Mouse (Mus musculus) stomach, embryonic 15.5 days (tissue): ENCODE measurements around the gene Klf1. TPM values are rescaled to one million over a fixed set of nuclear protein-coding genes. Genes with fewer than 3 reads are reported as not detected.

Experiments used
- ATAC-seq: fragments of 200-750 bp; cut with Nextera tagmentation; 2 replicates; pipeline ENCODE4 v1.8.0; 2017; ENCODE audit warnings: low read depth, moderate number of reproducible peaks, moderate TSS enrichment; ENCODE audit not compliant: insufficient read depth, low FRiP score
- H3K27ac ChIP-seq: fragments of 300-500 bp; sonication (generic); 2 replicates; pipeline ENCODE4 v1.5.1; 2015; ENCODE audit warnings: mild to moderate bottlenecking, inconsistent platforms
- H3K27me3 ChIP-seq: fragments of 300-500 bp; sonication (generic); replicated peaks from 2 replicates; pipeline ENCODE4 v1.6.1; 2015; ENCODE audit warnings: inconsistent platforms
- H3K36me3 ChIP-seq: fragments of 300-500 bp; sonication (generic); 2 replicates; pipeline ENCODE4 v1.6.1; 2015; ENCODE audit warnings: inconsistent platforms
- H3K4me1 ChIP-seq: fragments of 300-500 bp; sonication (generic); 2 replicates; pipeline ENCODE4 v1.6.1; 2015; ENCODE audit warnings: inconsistent platforms
- H3K4me2 ChIP-seq: fragments of 300-500 bp; sonication (generic); 2 replicates; pipeline ENCODE4 v1.6.1; 2015; ENCODE audit warnings: mild to moderate bottlenecking, inconsistent platforms
- H3K4me3 ChIP-seq: fragments of 300-500 bp; sonication (generic); replicated peaks from 2 replicates; pipeline ENCODE4 v1.5.1; 2015; ENCODE audit warnings: inconsistent platforms
- H3K9ac ChIP-seq: fragments of 300-500 bp; sonication (generic); 2 replicates; pipeline ENCODE4 v1.6.1; 2015; ENCODE audit warnings: inconsistent platforms
- H3K9me3 ChIP-seq: fragments of 300-500 bp; sonication (generic); 2 replicates; pipeline ENCODE4 v1.6.1; 2016; ENCODE audit warnings: inconsistent platforms
- WGBS: fragments of 180-500 bp; shearing (Covaris S2); methylation state at CpG from one replicate; pipeline ENCODE4 v1.1.7; 2015; 5-methylcytosine and 5-hydroxymethylcytosine counted together
- polyA plus RNA-seq: library from polyadenylated mRNA; unstranded; fragments of >200 nt; fragmentation: Nextera tagmentation; extraction: Ambion mirVana; gene quantifications from 2 replicates; pipeline ENCODE4 v1.2.1, GENCODE M21; 2015

The Klf1 gene
- polyA plus RNA-seq, 1 experiment from 2014 or later: 39.3 TPM

- WGBS: 87% methylated on average over 15 of the region's 15 CpGs
- H3K9me3 ChIP-seq: peaks cover 3% of the 10 kb centered on the region; the same call in 1 of the 2 replicates
- no peaks in the 10 kb centered on the region; the same call in 1 of the 2 replicates for H3K27me3 ChIP-seq
- ATAC-seq: no peak
- H3K9ac ChIP-seq: no peak overlapping the region
- H3K27ac ChIP-seq: no peak overlapping the region
- no peak overlapping the region for H3K4me2 ChIP-seq
- H3K4me3 ChIP-seq: no peak overlapping the region
- H3K36me3 ChIP-seq: no peaks in the 10 kb centered on the region
- H3K4me1 ChIP-seq: no peaks in the 10 kb centered on the region
Measured at GRCm38 (mm10) chr8:84918646-84919045, 16.9 kb downstream of the Klf1 start.

- no peak overlapping the region for H3K27ac ChIP-seq
- no peak for ATAC-seq
Measured at GRCm38 (mm10) chr8:84921596-84921995, 19.9 kb downstream of the Klf1 start.

DNA sequence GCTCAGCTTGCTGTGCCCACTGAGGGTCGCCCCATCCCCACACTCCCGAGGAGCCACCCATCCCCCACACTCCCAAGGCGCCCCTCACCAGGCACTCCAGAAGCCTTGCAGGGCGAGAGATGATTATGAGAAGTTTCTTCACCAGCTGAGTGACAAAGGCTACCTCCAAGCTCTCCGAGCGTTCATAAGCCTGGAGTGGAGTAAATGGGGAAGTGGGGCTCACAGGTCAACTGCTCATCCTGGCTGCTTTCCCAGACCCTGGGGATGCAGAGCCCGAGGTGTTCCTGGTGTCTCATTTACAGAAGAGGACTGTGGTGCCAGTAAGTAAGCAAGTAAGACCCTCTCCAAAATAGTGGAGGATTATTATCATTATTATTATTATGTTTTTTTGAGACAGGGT is 23.8 kb downstream of the Klf1 start:
- Histone ChIP-seq H3K4me1 (0 out of 2 replicates have a peak, but pooled peaks cover 7% of the 10 kb centered on the region), H3K9ac (no peak overlapping the region), H3K4me3 (no peak overlapping the region), H3K4me2 (no peak overlapping the region), H3K9me3 (no peaks in the 10 kb centered on the region), H3K27me3 (peaks cover 21% of the 10 kb centered on the region), H3K36me3 (no peaks in the 10 kb centered on the region), H3K27ac (no peak overlapping the region)
- 64% methylated on average over 7 of the region's 7 CpGs for WGBS
- no peak for ATAC-seq

More at GRCm38 (mm10) chr8:84921596-84921995, 19.9 kb downstream of the Klf1 start:
- Histone ChIP-seq H3K4me3 (no peak overlapping the region), H3K4me1 (no peaks in the 10 kb centered on the region), H3K4me2 (no peak overlapping the region), H3K9me3 (no peaks in the 10 kb centered on the region), H3K9ac (no peak overlapping the region), H3K36me3 (no peaks in the 10 kb centered on the region), H3K27me3 (no peaks in the 10 kb centered on the region; the same call in 1 of the 2 replicates)
- WGBS: 65% methylated on average over 2 of the region's 2 CpGs

- Histone ChIP-seq H3K4me3 (no peak overlapping the region), H3K4me2 (no peak overlapping the region), H3K36me3 (no peaks in the 10 kb centered on the region), H3K4me1 (0 out of 2 replicates have a peak, but pooled peaks cover 7% of the 10 kb centered on the region), H3K27me3 (peaks cover 32% of the 10 kb centered on the region), H3K9ac (no peak overlapping the region), H3K9me3 (no peaks in the 10 kb centered on the region), H3K27ac (no peak overlapping the region)
- 86% methylated on average over 1 of the region's 1 CpGs for WGBS
- no peak for ATAC-seq
Measured at GRCm38 (mm10) chr8:84927513-84927912, 25.8 kb downstream of the Klf1 start.

- Histone ChIP-seq H3K36me3 (no peaks in the 10 kb centered on the region), H3K27me3 (peaks cover 33% of the 10 kb centered on the region), H3K27ac (no peak overlapping the region), H3K4me3 (peak overlapping the region; percentile 31), H3K4me2 (peak overlapping the region; percentile 70), H3K9me3 (no peaks in the 10 kb centered on the region), H3K9ac (no peak overlapping the region), H3K4me1 (0 out of 2 replicates have a peak, but pooled peaks cover 7% of the 10 kb centered on the region)
- ATAC-seq: peak; percentile 71; the same call in 1 of the 2 replicates
- 2% methylated on average over 50 of the region's 52 CpGs for WGBS
Measured at GRCm38 (mm10) chr8:84928456-84929306, 27.0 kb downstream of the Klf1 start.

- Histone ChIP-seq H3K36me3 (no peaks in the 10 kb centered on the region), H3K27me3 (peaks cover 52% of the 10 kb centered on the region)
- ATAC-seq: no peak
Measured at GRCm38 (mm10) chr8:84930582-84930981, 28.9 kb downstream of the Klf1 start.

DNA sequence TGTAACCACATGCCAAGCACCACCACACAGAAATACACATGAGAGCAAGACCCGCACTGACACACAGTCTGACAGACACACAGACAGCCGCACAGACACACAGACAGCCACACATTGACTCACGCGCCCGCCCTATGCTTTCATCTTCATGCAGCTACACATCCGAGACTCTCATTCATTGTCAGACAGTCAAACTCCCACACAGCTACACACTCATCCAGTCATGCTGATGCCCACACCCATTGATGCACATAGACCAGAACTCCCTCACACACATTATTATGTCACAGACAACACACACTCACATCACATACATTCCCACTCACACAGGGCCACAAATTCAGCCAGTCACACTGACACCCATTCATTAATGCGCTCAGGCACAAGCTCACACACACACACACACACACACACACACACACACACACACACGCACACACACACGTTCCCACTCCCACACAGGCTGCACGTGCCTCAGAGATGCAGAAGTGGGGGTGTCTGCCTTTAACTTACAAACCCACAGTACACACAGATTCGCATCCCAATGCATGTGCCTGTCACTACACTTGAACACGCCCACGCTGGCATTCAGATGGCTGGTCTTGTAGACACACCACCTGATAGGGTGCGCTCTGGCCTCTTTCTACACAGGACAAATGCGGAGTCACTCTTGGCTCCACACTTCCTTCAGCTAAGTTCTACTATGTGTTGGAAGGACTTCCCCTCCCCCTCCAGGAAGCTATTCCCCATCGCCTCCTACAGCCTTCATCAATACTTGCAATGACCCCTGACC is 32.2 kb downstream of the Klf1 start:
- Histone ChIP-seq H3K9me3 (no peaks in the 10 kb centered on the region), H3K4me2 (no peak overlapping the region), H3K4me1 (peaks cover 16% of the 10 kb centered on the region), H3K4me3 (no peak overlapping the region), H3K27ac (no peak overlapping the region), H3K9ac (no peak overlapping the region), H3K27me3 (peaks cover 71% of the 10 kb centered on the region), H3K36me3 (no peaks in the 10 kb centered on the region)
- WGBS: 76% methylated on average over 16 of the region's 16 CpGs
- no peak for ATAC-seq

More at GRCm38 (mm10) chr8:84930582-84930981, 28.9 kb downstream of the Klf1 start:
- Histone ChIP-seq H3K4me3 (no peak overlapping the region), H3K4me1 (0 out of 2 replicates have a peak, but pooled peaks cover 7% of the 10 kb centered on the region), H3K9ac (no peak overlapping the region), H3K4me2 (no peak overlapping the region), H3K27ac (no peak overlapping the region), H3K9me3 (no peaks in the 10 kb centered on the region)
- 84% methylated on average over 13 of the region's 13 CpGs for WGBS

- Histone ChIP-seq H3K36me3 (no peaks in the 10 kb centered on the region), H3K9ac (no peak overlapping the region), H3K9me3 (no peaks in the 10 kb centered on the region), H3K27me3 (peaks cover 62% of the 10 kb centered on the region), H3K4me1 (peaks cover 12% of the 10 kb centered on the region), H3K4me3 (no peak overlapping the region), H3K27ac (no peak overlapping the region), H3K4me2 (0 out of 2 replicates have a peak overlapping the region, but pooled peaks have one; percentile 1)
- ATAC-seq: no peak; the same call in 1 of the 2 replicates
- WGBS: 2% methylated on average over 15 of the region's 15 CpGs
Measured at GRCm38 (mm10) chr8:84934860-84935259, 33.1 kb downstream of the Klf1 start.

DNA sequence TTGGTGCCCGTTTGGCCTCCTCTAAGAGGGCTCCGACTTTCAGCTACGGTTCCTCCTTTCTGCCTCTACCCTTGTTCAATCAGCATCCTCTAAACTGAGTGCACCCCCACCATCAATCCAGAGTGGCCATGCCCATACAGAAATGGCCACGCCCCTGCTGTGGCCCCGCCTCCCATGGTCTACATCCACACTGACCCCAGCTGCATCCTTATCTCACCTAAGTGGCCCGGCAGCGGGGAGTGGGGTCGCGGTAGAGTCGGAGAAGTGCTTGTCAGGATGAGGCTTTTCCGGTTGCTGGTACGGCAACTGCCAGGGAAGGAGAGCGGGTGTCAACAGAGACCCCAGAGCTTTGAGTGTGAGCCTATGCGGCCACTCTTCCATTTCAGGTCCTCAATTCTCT is 33.8 kb downstream of the Klf1 start:
- Histone ChIP-seq H3K4me1 (peaks cover 12% of the 10 kb centered on the region), H3K27me3 (peaks cover 56% of the 10 kb centered on the region)
- 0 out of 2 replicates have a peak, but pooled peaks have one; percentile 4 for ATAC-seq

DNA sequence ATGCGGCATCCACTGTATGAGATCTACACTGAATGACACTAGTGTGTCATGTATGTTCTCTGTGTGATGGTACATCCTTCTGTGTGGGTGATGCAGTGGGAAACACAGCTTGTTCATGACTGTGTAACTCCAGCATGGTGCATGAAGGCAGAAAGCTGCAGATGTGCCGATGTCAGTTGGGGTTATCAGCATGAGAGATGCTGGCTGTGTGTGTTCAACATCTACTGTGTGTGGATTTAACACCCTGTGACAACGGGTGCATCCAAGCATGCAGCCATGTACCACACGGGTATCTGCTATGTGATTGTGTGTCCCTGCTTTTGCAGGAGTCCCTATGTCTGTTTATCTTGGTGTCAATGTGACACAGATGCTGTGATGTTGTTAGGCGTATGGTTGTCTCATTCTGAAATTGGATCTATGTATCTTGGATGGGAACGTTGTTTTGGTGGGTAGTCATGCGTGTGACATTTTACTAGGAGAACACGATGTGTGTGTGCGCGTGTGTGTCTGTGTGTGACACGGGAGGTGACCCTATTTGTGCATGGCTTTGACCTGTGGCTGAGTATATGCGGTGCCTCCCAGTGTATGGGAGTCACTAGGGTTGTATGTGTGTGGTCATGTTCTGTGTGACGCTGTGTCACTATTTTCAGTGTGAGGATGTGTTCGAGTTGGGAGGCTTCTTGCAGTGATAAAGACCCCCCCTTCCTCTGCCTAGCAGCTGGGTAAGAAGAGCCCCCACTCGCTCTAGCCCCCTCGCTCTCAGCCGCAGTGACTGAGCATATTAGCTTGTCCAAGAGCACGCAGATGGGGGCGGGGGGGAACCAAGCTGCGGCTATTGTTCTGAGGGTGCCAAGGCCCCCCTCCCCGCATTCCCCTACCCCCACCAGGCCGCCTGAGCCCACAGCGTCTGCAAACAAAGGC is 34.6 kb downstream of the Klf1 start:
- Histone ChIP-seq H3K9me3 (no peaks in the 10 kb centered on the region), H3K4me2 (peak overlapping the region; percentile 77), H3K36me3 (no peaks in the 10 kb centered on the region), H3K27me3 (peaks cover 50% of the 10 kb centered on the region), H3K4me3 (peak overlapping the region; percentile 40), H3K9ac (no peak overlapping the region), H3K27ac (no peak overlapping the region), H3K4me1 (peaks cover 12% of the 10 kb centered on the region)
- 24% methylated on average over 23 of the region's 23 CpGs for WGBS
- ATAC-seq: no peak

More for the DNA sequence above, 33.8 kb downstream of the Klf1 start:
- no peaks in the 10 kb centered on the region for H3K36me3 ChIP-seq
- no peak overlapping the region for H3K27ac ChIP-seq
- WGBS: 4% methylated on average over 14 of the region's 14 CpGs
- no peak overlapping the region for H3K4me2 ChIP-seq
- no peaks in the 10 kb centered on the region for H3K9me3 ChIP-seq
- no peak overlapping the region for H3K4me3 ChIP-seq
- no peak overlapping the region for H3K9ac ChIP-seq

- H3K27me3 ChIP-seq: peaks cover 44% of the 10 kb centered on the region
Measured at GRCm38 (mm10) chr8:84936962-84937546, 35.3 kb downstream of the Klf1 start, which contains the start of gene Mast1. Gene Mast1 (minus strand): TSS chr8:84937359.

More at GRCm38 (mm10) chr8:84936962-84937546, 35.3 kb downstream of the Klf1 start, which contains the start of gene Mast1:
- H3K4me1 ChIP-seq: peaks cover 12% of the 10 kb centered on the region
- no peaks in the 10 kb centered on the region for H3K9me3 ChIP-seq
- no peak within 1 kb of the TSS for H3K27ac ChIP-seq
- WGBS: under 1% methylated on average over 49 of the region's 50 CpGs
- peak within 1 kb of the TSS; percentile 40 for H3K4me3 ChIP-seq
- 0 out of 2 replicates have a peak, but pooled peaks have one; percentile 37 for ATAC-seq
- H3K4me2 ChIP-seq: peak within 1 kb of the TSS; percentile 77
- H3K9ac ChIP-seq: no peak within 1 kb of the TSS
- no peaks in the 10 kb centered on the region for H3K36me3 ChIP-seq
